Mouse (Mus musculus): ENCODE measurements at regions not wholly inside any gene's neighbourhood (a gene's known extent, or its start where the extent isn't known, plus 50 kb on each side); places are given as distances from the start of the nearest gene placed in this dataset.

DNA sequence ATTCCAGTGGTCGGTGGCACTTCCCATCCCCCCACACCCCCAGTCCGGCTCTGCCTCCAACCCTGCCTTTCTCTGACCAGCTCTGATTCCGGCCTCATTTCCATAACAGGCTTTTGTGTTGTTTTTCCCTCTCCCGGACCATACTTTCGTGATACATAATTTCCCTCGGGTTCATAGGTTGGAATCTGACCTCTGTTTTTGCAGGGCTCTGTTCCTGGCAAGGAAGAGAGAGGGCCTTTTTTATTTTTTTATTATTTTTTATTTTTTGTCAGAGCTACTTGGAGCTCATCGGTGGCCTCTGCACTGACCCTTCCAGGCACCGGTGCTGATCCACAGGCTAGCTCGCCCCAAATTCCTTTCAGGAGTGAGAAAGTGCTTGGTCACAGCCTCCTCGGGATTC, 1477.7 kb upstream of the Gulo start:
- H3K4me3 ChIP-seq (ENCODE audit: low read depth, low read length): no peak overlapping the region
- H3K27ac ChIP-seq (replicated peaks): no peak overlapping the region
- H3K4me1 ChIP-seq (replicated peaks; ENCODE audit: control insufficient read depth, insufficient read depth): no peaks in the 10 kb centered on the region
- no peak overlapping the region for H3K9ac ChIP-seq (ENCODE audit: low read length)
- TF ChIP-seq EP300 (optimal IDR thresholded peaks at IDR 0.05) (no peak), CTCF (IDR thresholded peaks at IDR 0.05; ENCODE audit: low read depth) (no peak)
- no peaks in the 10 kb centered on the region for H3K36me3 ChIP-seq (ENCODE audit: control insufficient read depth, insufficient read depth, low read length)
- 38% methylated on average over 10 of the region's 10 CpGs for WGBS
- no peaks in the 10 kb centered on the region for H3K27me3 ChIP-seq (ENCODE audit: control insufficient read depth, insufficient read depth, low read length)
- no peak overlapping the region for H3K4me2 ChIP-seq (replicated peaks; ENCODE audit: low read depth)
- no peaks in the 10 kb centered on the region for H3K9me3 ChIP-seq (ENCODE audit: control insufficient read depth, low read length)
- no peak for ATAC-seq (ENCODE audit: low FRiP score, low TSS enrichment)
- DNase-seq (ENCODE audit: low spot score): no peak

DNA sequence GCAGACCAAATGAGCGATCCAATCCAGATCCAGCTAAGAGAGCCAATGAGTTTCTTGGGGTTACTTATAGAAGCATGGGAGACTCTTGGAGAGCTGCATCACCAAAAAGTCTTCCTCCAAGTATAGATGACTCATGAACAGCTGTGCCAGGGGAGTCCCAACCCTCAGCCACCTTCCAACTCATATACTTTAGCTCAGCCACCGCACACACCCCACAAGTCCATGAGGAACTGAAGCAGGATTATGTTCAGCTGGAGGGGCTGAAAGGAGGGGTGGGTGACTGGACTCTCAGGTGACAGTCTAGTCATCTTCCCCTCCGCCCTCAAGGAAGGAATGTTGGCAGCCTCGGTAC, 1476.4 kb upstream of the Gulo start:
- TF ChIP-seq EP300 (optimal IDR thresholded peaks at IDR 0.05) (no peak), CTCF (IDR thresholded peaks at IDR 0.05; ENCODE audit: low read depth) (no peak)
- H3K9ac ChIP-seq (ENCODE audit: low read length): no peak overlapping the region
- no peaks in the 10 kb centered on the region for H3K27me3 ChIP-seq (ENCODE audit: control insufficient read depth, insufficient read depth, low read length)
- no peak overlapping the region for H3K27ac ChIP-seq (replicated peaks)
- H3K9me3 ChIP-seq (ENCODE audit: control insufficient read depth, low read length): no peaks in the 10 kb centered on the region
- no peaks in the 10 kb centered on the region for H3K4me1 ChIP-seq (replicated peaks; ENCODE audit: control insufficient read depth, insufficient read depth)
- no peaks in the 10 kb centered on the region for H3K36me3 ChIP-seq (ENCODE audit: control insufficient read depth, insufficient read depth, low read length)
- H3K4me3 ChIP-seq (ENCODE audit: low read depth, low read length): no peak overlapping the region
- 74% methylated on average over 4 of the region's 4 CpGs for WGBS
- DNase-seq (ENCODE audit: low spot score) (no peak), ATAC-seq (ENCODE audit: low FRiP score, low TSS enrichment) (no peak)
- H3K4me2 ChIP-seq (replicated peaks; ENCODE audit: low read depth): no peak overlapping the region

DNA sequence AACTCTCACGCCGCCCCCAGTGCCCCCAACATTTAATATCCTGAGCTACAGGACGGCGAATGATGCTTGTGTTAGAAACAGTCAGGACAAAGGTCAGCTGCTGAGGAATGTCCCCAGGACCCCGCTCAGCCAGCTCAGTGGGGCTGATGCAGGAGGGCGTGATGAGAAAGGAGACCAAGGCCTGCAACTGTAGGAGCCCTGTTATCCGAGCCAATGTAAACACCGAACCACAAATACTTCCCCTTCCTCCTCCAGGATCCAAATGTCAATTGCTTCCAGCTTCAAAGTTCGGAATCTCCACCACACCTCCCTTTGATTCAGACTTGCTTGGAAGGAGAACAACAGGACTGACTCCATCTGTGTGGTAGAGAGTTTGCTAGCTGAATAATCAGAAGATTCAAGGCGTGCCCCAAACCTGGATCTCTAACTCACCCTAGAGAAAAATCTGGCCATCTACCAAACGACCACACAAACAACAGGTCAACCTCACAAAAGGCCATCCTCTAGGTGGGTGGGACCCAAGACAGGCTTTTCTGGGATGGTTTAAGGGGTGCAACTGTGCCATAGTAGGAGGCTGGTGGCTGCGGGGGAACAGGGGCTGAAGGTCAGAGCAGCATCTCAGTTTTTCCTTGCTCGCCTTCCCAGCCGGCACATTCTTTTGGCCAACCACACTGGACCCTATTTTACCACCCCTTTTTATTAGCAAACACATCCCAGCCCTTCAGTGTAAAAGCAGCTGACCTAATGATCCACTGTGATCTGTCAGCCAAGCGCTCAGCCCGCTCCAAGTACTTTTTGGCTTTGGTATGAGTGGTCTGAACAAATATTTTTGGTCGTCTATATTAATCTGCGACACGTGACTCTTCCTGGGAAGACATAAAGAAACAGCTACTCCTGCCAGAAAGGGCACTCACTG, 1475.8 kb upstream of the Gulo start:
- Histone ChIP-seq H3K4me2 (replicated peaks; ENCODE audit: low read depth) (no peak overlapping the region), H3K9ac (ENCODE audit: low read length) (no peak overlapping the region), H3K9me3 (ENCODE audit: control insufficient read depth, low read length) (no peaks in the 10 kb centered on the region), H3K27me3 (ENCODE audit: control insufficient read depth, insufficient read depth, low read length) (no peaks in the 10 kb centered on the region), H3K4me3 (ENCODE audit: low read depth, low read length) (no peak overlapping the region), H3K36me3 (ENCODE audit: control insufficient read depth, insufficient read depth, low read length) (no peaks in the 10 kb centered on the region), H3K27ac (replicated peaks) (no peak overlapping the region), H3K4me1 (replicated peaks; ENCODE audit: control insufficient read depth, insufficient read depth) (no peaks in the 10 kb centered on the region)
- peak; percentile 24; the same call in 1 of the 2 replicates for ATAC-seq (ENCODE audit: low FRiP score, low TSS enrichment)
- no peak for DNase-seq (ENCODE audit: low spot score)
- TF ChIP-seq CTCF (IDR thresholded peaks at IDR 0.05; ENCODE audit: low read depth) (no peak), EP300 (optimal IDR thresholded peaks at IDR 0.05) (no peak)
- WGBS: 29% methylated on average over 19 of the region's 19 CpGs
